Comparison of ENCODE assay signal across 8 mouse cellular contexts in the genomic region with DNA sequence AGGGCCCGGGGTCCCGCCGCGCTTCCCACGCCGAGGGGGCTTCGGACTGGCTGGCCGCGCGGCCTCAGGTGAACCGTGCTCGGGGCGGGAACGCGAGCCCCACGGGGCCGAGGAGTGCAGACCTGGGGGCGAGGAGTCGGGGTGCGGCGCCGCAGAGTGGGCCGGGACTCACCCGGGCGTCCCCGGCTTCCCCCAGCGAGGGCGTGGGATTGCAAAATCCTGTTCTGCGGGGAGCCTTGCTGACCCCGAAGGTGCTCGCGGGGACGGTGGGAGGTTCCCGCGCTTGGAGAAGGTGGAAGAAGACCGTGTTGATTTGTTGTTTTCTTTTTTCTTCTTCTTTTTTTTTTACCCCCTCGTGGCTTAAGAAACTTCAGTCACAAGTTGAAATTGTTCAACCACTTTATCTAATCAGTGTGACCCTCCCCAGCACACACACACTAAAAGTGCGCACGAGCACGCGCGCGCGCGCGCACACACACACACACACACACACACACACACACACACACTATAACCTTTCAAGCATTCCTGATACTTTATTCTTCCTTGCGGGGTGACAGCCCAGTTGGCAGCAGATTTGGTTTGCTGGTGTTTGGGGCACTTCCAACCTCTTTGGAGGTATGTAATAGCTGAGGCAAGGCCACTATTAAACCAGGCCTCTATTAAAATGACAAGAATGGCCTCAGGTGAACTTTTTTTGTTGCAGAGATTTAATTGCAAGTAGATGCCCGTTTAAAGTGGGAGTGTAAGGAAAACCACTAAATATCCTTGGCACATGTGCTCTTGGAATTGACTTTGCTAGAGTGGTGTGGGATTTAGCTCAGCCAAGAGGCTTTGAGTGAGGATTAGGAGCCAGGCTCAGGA. TPM values are rescaled to one million over a fixed set of nuclear protein-coding genes. Genes with fewer than 3 reads are reported as not detected.
DNase-seq lines count a peak whose midpoint lies in the region; ATAC-seq lines count a peak whose summit lies in the region.

No protein-coding gene starts in this region.

- DNase-seq in frontal cortex, postnatal 25 days (ENCODE audit: low spot score in 2 of 2), result no peak
- DNase-seq in adrenal gland, postnatal 14 days, result peak; percentile 67
- peak; percentile 55 to 62 for DNase-seq in heart, postnatal 10 days
- DNase-seq in kidney, postnatal 4 days, result peak; percentile 40 to 64
- DNase-seq in midbrain, embryonic 10.5 days (ENCODE audit: low spot score), result peak; percentile 43

- H3K36me3 ChIP-seq in embryonic facial prominence, embryonic 12.5 days, result no peaks in the 10 kb centered on the region
- no peaks in the 10 kb centered on the region for H3K36me3 ChIP-seq in midbrain, embryonic 10.5 days
- H3K36me3 ChIP-seq in stomach, embryonic 15.5 days, result no peaks in the 10 kb centered on the region

- H3K4me3 ChIP-seq in embryonic facial prominence, embryonic 12.5 days, result peak overlapping the region; percentile 90
- H3K4me3 ChIP-seq in midbrain, embryonic 10.5 days, result peak overlapping the region; percentile 79
- H3K4me3 ChIP-seq in stomach, embryonic 15.5 days (replicated peaks), result peak overlapping the region; percentile 100

- H3K4me1 ChIP-seq in embryonic facial prominence, embryonic 12.5 days, result peaks cover 40% of the 10 kb centered on the region
- peaks cover 53% of the 10 kb centered on the region for H3K4me1 ChIP-seq in midbrain, embryonic 10.5 days
- H3K4me1 ChIP-seq in stomach, embryonic 15.5 days, result peaks cover 19% of the 10 kb centered on the region; the same call in 1 of the 2 replicates

- intact Hi-C loops in heart, postnatal 10 days (cut with DNase I), result loop anchor here (2.0 to 5.0 kb wide), 5 partner anchors 37 to 169 kb away; a partner anchor contains a TSS

- peak overlapping the region; percentile 88 for H3K9ac ChIP-seq in embryonic facial prominence, embryonic 12.5 days
- peak overlapping the region; percentile 80 for H3K9ac ChIP-seq in stomach, embryonic 15.5 days

- H3K27me3 ChIP-seq in embryonic facial prominence, embryonic 12.5 days, result no peaks in the 10 kb centered on the region
- peaks cover 29% of the 10 kb centered on the region for H3K27me3 ChIP-seq in midbrain, embryonic 10.5 days (ENCODE audit: low read depth, poor library complexity, severe bottlenecking)
- H3K27me3 ChIP-seq in stomach, embryonic 15.5 days (replicated peaks), result no peaks in the 10 kb centered on the region

- ATAC-seq in frontal cortex, adult (ENCODE audit: low TSS enrichment), result peak; percentile 1; the same call in 1 of the 2 replicates
- ATAC-seq in embryonic facial prominence, embryonic 12.5 days (ENCODE audit: insufficient number of reproducible peaks, insufficient read depth, low FRiP score, low TSS enrichment), result no peak; the same call in 1 of the 2 replicates
- no peak for ATAC-seq in stomach, embryonic 15.5 days (ENCODE audit: insufficient read depth, low FRiP score, low read depth)

- H3K27ac ChIP-seq in embryonic facial prominence, embryonic 12.5 days, result peak overlapping the region; percentile 88
- peak overlapping the region; percentile 89 for H3K27ac ChIP-seq in midbrain, embryonic 10.5 days (replicated peaks)
- peak overlapping the region; percentile 83 for H3K27ac ChIP-seq in stomach, embryonic 15.5 days

- under 1% methylated on average over 43 of the region's 48 CpGs for WGBS in embryonic facial prominence, embryonic 12.5 days
- WGBS in midbrain, embryonic 10.5 days, result under 1% methylated on average over 48 of the region's 48 CpGs
- whole genome bisulfite sequencing in stomach, embryonic 15.5 days, result under 1% methylated on average over 48 of the region's 48 CpGs

- no peaks in the 10 kb centered on the region for H3K9me3 ChIP-seq in embryonic facial prominence, embryonic 12.5 days
- H3K9me3 ChIP-seq in midbrain, embryonic 10.5 days (replicated peaks), result no peaks in the 10 kb centered on the region
- H3K9me3 ChIP-seq in stomach, embryonic 15.5 days, result no peaks in the 10 kb centered on the region

- H3K4me2 ChIP-seq in embryonic facial prominence, embryonic 12.5 days (replicated peaks), result peak overlapping the region; percentile 65
- peak overlapping the region; percentile 79 for H3K4me2 ChIP-seq in stomach, embryonic 15.5 days

RNA-seq across cellular contexts. Expression of a gene that starts 3.1 kb away (rescaled TPM):
- 67.6 and 74.5 TPM in 2 replicates for total RNA-seq in adrenal gland, postnatal 14 days (2021)
- 83.4 and 90.5 TPM in 2 replicates for polyA plus RNA-seq in embryonic facial prominence, embryonic 12.5 days (2016; fragmentation: Nextera tagmentation; extraction: Ambion mirVana)
- total RNA-seq in heart, postnatal 10 days (2021), result 10 to 100 TPM; 79.2 to 83.7 TPM
- 48.7 and 50.2 TPM in 2 replicates for polyA plus RNA-seq in midbrain, embryonic 10.5 days (2016; fragmentation: Nextera tagmentation; extraction: Ambion mirVana)
- 89.0 and 96.1 TPM in 2 replicates for polyA plus RNA-seq in stomach, embryonic 15.5 days (2015; fragmentation: Nextera tagmentation; extraction: Ambion mirVana)

Comparison
In these comparisons a context has a peak if more than half of its experiments do, and no peak if none do; other contexts are left out.
1. DNase-seq: peak in adrenal gland, postnatal 14 days (single experiment), heart, postnatal 10 days (2 of 2), kidney, postnatal 4 days (2 of 2) and midbrain, embryonic 10.5 days (single experiment); none in frontal cortex, postnatal 25 days (0 of 2).
2. Peak in every context shown above with its lines, with median percentiles within 50 percentile points of each other: H3K27ac ChIP-seq and H3K4me3 ChIP-seq.